Mouse (Mus musculus) heart, embryonic 13.5 days (tissue): ENCODE data around the gene Uaca. TPM values are rescaled to one million over a fixed set of nuclear protein-coding genes. Genes with fewer than 3 reads are reported as not detected.

Experiments
- ATAC-seq: fragments of 200-750 bp; cut with Nextera tagmentation; 2 replicates; pipeline ENCODE4 v1.8.0; 2017; ENCODE audit warnings: moderate TSS enrichment; ENCODE audit not compliant: insufficient number of reproducible peaks, low FRiP score, low TSS enrichment; ENCODE audit errors: extremely low read depth
- H3K27ac ChIP-seq: fragments of 300-500 bp; sonication (generic); replicated peaks from 2 replicates; pipeline ENCODE4 v1.5.1; 2015; ENCODE audit warnings: moderate library complexity, mild to moderate bottlenecking, inconsistent platforms
- H3K27me3 ChIP-seq: fragments of 300-500 bp; sonication (generic); replicated peaks from 2 replicates; pipeline ENCODE4 v1.6.1; 2015; ENCODE audit warnings: mild to moderate bottlenecking, inconsistent platforms
- H3K36me3 ChIP-seq: fragments of 300-500 bp; sonication (generic); 2 replicates; pipeline ENCODE4 v1.6.1; 2015; ENCODE audit warnings: mild to moderate bottlenecking, inconsistent platforms
- H3K4me1 ChIP-seq: fragments of 300-500 bp; sonication (generic); 2 replicates; pipeline ENCODE4 v1.6.1; 2015; ENCODE audit warnings: inconsistent platforms
- H3K4me2 ChIP-seq: fragments of 300-500 bp; sonication (generic); 2 replicates; pipeline ENCODE4 v1.6.1; 2015; ENCODE audit warnings: inconsistent platforms, mild to moderate bottlenecking, moderate library complexity
- H3K4me3 ChIP-seq: fragments of 300-500 bp; sonication (generic); 2 replicates; pipeline ENCODE4 v1.5.1; 2015; ENCODE audit warnings: moderate library complexity, mild to moderate bottlenecking, inconsistent platforms
- H3K9ac ChIP-seq: fragments of 300-500 bp; sonication (generic); 2 replicates; pipeline ENCODE4 v1.6.1; 2015; ENCODE audit warnings: inconsistent platforms, mild to moderate bottlenecking, moderate library complexity
- H3K9me3 ChIP-seq: fragments of 300-500 bp; sonication (generic); 2 replicates; pipeline ENCODE4 v1.6.1; 2016; ENCODE audit warnings: inconsistent platforms
- WGBS: fragments of 180-500 bp; shearing (Covaris S2); methylation state at CpG from one replicate; pipeline ENCODE4 v1.1.7; 2015; ENCODE audit warnings: mixed read lengths; 5-methylcytosine and 5-hydroxymethylcytosine counted together
- polyA plus RNA-seq: library from polyadenylated mRNA; unstranded; fragments of >200 nt; fragmentation: Nextera tagmentation; extraction: Ambion mirVana; gene quantifications from 2 replicates; pipeline ENCODE4 v1.2.1, GENCODE M21; 2015

Gene Uaca
- polyA plus RNA-seq, 1 experiment from 2014 or later: 27.3 TPM

DNA sequence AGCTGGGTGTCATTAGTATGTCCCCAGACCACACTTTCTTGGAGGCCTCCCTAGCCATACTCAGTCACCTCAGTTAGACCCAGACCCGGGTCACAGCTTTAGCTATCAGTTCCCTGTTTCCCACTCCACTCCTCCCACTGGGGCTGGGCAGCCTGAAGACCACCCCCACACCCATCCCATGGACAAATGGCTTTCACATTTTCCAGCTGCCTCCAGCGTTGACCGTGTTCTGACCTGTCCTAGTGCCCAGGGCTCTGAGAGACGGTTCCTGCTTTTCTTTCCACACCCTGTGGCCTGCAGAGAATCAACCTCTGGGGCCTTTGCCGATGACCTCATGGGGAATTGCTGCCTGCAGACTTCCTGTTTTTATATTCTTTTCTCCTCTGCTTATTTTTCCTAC lies 36.5 kb upstream of the Uaca start:
- Histone ChIP-seq H3K9ac (0 out of 2 replicates have a peak overlapping the region, but pooled peaks have one; percentile 42), H3K4me1 (peaks cover 36% of the 10 kb centered on the region), H3K9me3 (0 out of 2 replicates have a peak, but pooled peaks cover 2% of the 10 kb centered on the region), H3K36me3 (no peaks in the 10 kb centered on the region), H3K27ac (peak overlapping the region; percentile 86), H3K4me2 (peak overlapping the region; percentile 18), H3K27me3 (no peaks in the 10 kb centered on the region), H3K4me3 (no peak overlapping the region)
- WGBS: 8% methylated on average over 5 of the region's 5 CpGs
- ATAC-seq: peak; percentile 58; the same call in 1 of the 2 replicates

DNA sequence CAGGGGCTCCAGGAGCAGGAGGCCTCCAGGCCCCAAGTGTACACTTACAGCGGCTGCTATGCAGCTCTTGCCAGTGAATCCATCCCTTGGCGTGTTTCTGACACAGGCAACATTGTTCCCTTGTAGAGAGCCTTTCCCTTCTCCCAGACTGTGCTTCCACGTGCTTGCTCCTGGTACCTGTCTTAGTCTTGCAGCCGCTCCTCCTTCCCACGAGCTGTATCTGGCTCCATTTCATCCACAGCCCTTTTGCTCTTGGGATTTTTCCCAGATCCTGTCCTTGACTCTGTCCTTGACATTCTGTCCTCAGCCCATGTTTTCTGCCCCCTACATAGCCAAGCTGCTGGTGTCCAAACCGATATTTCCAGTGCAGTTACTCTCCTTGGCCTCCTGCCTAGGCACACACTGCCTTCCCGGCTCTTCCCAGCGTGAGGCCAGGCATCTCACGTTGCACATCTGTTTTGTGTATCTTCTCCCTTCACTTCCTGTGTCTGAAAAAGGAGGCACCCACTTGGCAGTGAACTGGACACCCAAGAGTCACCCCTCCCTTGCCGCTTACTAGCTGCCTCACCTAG lies 34.8 kb upstream of the Uaca start:
- H3K36me3 ChIP-seq: no peaks in the 10 kb centered on the region
- H3K4me3 ChIP-seq: no peak overlapping the region
- no peaks in the 10 kb centered on the region for H3K27me3 ChIP-seq
- 39% methylated on average over 10 of the region's 10 CpGs for WGBS
- no peak overlapping the region for H3K4me2 ChIP-seq
- 0 out of 2 replicates have a peak, but pooled peaks cover 2% of the 10 kb centered on the region for H3K9me3 ChIP-seq
- ATAC-seq: no peak
- H3K4me1 ChIP-seq: peaks cover 39% of the 10 kb centered on the region
- peak overlapping the region; percentile 86 for H3K27ac ChIP-seq
- 0 out of 2 replicates have a peak overlapping the region, but pooled peaks have one; percentile 1 for H3K9ac ChIP-seq

DNA sequence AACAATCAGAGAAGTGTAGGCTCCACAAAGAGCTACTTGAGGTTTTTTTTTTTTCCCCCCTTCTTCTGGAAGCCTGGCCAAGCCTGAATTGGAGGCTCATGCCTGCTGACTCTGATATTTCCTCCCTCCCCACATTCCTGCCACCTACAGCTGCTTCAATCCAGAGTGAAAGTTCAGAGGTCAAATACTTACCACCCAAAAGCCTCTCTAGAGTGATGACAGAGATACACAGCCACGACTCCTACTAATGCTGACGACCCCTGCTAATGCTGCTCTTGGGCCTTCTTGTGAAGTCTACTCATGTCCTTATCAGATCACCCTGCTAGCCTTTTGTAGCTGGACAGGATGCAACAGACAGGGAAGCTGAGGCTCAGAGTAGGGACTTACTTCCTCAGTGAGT lies 29.2 kb upstream of the Uaca start:
- H3K4me2 ChIP-seq: no peak overlapping the region
- H3K27me3 ChIP-seq: no peaks in the 10 kb centered on the region
- 0 out of 2 replicates have a peak, but pooled peaks cover 2% of the 10 kb centered on the region for H3K9me3 ChIP-seq
- WGBS: 12% methylated on average over 2 of the region's 2 CpGs
- no peak for ATAC-seq
- H3K4me1 ChIP-seq: peaks cover 30% of the 10 kb centered on the region
- no peaks in the 10 kb centered on the region for H3K36me3 ChIP-seq
- peak overlapping the region; percentile 28; the same call in 1 of the 2 replicates for H3K27ac ChIP-seq
- no peak overlapping the region for H3K9ac ChIP-seq
- H3K4me3 ChIP-seq: no peak overlapping the region

DNA sequence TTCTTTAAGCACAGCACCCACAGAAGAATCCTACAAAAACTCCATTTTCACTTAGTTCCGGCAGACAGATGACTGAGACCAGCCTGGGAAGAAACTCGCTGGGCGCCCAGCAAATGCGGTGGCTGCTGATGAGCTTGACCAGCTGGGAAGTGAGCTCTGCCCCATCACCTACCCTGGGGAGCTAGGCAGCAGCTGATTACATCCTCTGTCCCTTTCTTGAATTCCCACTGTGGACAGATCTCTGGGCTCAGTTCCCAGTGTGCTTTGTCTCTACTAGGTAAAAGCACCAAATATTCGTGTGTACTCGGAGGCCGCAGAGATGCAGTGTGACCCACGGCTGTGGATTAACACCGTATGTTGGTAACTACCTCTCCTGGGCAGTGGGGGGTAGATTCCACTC lies 25.9 kb upstream of the Uaca start:
- Histone ChIP-seq H3K9ac (no peak overlapping the region), H3K4me3 (no peak overlapping the region), H3K27ac (peak overlapping the region; percentile 53; the same call in 1 of the 2 replicates), H3K9me3 (peaks cover 7% of the 10 kb centered on the region), H3K36me3 (no peaks in the 10 kb centered on the region), H3K27me3 (no peaks in the 10 kb centered on the region), H3K4me2 (peak overlapping the region; percentile 25; the same call in 1 of the 2 replicates), H3K4me1 (peaks cover 30% of the 10 kb centered on the region)
- ATAC-seq: no peak
- WGBS: 55% methylated on average over 9 of the region's 9 CpGs

DNA sequence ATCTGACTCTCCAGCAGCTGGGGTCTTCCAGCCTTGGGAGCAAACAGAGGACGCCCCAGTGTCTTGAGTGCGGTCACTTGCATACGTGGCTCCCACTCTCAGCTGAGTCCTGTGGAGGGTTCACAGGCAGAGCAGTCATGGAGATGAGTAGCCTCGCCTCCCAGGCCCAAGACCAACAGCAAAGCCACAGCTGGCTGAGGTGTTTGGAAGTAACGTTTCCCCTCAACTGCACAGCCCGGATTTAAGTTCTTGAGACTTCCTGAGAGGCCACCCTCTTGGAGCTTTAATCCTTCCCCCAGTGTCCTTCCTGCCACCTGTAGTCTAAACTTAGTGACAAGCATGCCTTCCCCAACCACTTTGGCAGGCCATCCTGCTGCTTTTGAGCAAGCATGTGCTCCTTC lies 24.6 kb upstream of the Uaca start:
- H3K9me3 ChIP-seq: peaks cover 7% of the 10 kb centered on the region
- ATAC-seq: no peak
- no peak overlapping the region for H3K9ac ChIP-seq
- no peaks in the 10 kb centered on the region for H3K36me3 ChIP-seq
- H3K4me1 ChIP-seq: peaks cover 25% of the 10 kb centered on the region
- H3K27me3 ChIP-seq: no peaks in the 10 kb centered on the region
- no peak overlapping the region for H3K27ac ChIP-seq
- 63% methylated on average over 6 of the region's 6 CpGs for WGBS
- H3K4me3 ChIP-seq: no peak overlapping the region
- H3K4me2 ChIP-seq: no peak overlapping the region

DNA sequence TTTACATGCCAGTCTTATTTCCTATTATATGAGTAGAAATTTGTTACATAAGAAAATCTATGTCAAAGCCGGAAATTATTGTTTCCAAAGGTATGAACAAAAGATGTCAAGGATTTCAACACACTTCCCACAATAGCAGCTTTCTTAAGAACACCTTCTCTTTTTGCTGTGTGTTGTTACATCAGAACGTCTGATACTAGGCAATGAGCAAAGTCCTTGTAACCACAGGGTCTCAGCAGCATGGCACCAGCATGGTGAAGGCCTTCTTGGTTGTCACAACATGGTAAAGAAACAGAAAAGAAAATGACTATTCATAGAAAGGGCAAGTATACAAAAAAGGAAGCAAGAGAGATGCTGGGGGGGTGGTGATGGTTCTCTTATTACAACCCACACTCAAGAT lies 20.6 kb upstream of the Uaca start:
- peaks cover 10% of the 10 kb centered on the region for H3K4me1 ChIP-seq
- H3K4me2 ChIP-seq: no peak overlapping the region
- WGBS: 68% methylated on average over 2 of the region's 2 CpGs
- H3K9me3 ChIP-seq: peaks cover 7% of the 10 kb centered on the region
- no peak for ATAC-seq
- no peaks in the 10 kb centered on the region for H3K27me3 ChIP-seq
- H3K9ac ChIP-seq: no peak overlapping the region
- H3K36me3 ChIP-seq: no peaks in the 10 kb centered on the region
- no peak overlapping the region for H3K27ac ChIP-seq
- H3K4me3 ChIP-seq: no peak overlapping the region

DNA sequence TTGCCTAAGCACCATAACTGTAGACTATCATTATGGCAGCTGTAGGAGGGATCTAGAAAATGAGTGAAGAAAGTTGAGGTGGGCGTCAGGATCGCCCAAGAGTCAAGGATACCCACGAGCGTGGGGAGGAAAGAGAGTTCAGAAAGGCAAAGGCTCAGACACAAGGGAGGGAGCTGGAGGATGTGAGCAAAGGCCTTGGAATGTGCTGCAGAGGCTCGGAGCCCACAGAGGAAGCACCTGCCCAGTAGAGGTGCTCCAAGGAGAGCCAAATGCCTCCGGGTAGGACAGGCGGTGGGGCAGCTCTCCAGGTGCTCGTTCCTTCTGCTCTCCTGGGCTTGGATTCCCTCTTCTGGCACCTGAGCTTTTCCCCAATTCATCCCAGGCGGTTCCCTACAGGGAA lies 17.4 kb upstream of the Uaca start:
- ATAC-seq: no peak
- Histone ChIP-seq H3K4me3 (no peak overlapping the region), H3K36me3 (no peaks in the 10 kb centered on the region), H3K9ac (no peak overlapping the region), H3K4me1 (no peaks in the 10 kb centered on the region), H3K4me2 (no peak overlapping the region), H3K27ac (no peak overlapping the region), H3K9me3 (peaks cover 7% of the 10 kb centered on the region), H3K27me3 (no peaks in the 10 kb centered on the region)
- WGBS: 76% methylated on average over 9 of the region's 9 CpGs

DNA sequence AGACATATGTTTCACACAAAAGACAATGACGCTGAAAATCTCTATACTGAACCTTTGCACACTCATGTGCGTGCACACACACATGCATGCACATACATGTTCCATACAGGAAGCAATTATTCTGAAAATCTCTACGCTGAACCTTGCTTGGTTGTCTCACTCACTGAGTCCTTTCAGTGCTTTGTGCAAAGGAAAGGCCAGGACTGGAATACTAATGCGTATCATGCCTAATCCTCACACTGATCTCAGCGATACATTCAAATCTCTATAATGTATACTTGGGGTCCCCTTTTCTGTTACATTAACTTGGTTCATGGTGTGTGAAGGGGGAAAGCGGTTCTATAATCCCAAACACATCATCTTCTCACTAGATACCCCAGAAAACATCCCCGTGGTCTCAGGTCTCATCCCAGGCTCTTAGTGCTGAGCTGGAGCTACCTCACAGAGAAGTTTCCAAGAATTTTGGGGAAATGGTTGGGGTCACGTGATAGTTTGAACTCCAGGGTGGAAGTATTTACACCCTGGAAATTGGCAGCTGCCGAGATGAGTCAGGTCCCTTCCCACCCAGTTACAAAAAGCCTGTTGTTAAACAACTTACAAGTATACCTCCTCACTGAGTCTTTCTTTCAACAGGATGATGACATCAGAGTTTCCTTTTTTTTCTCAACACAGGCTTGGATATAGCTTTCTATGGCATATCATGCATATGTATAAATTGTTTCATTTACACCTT lies 12.1 kb upstream of the Uaca start:
- Histone ChIP-seq H3K27me3 (no peaks in the 10 kb centered on the region), H3K9me3 (no peaks in the 10 kb centered on the region), H3K36me3 (no peaks in the 10 kb centered on the region), H3K9ac (no peak overlapping the region), H3K4me3 (no peak overlapping the region), H3K27ac (no peak overlapping the region), H3K4me1 (no peaks in the 10 kb centered on the region), H3K4me2 (no peak overlapping the region)
- ATAC-seq: no peak
- WGBS: 80% methylated on average over 9 of the region's 9 CpGs

DNA sequence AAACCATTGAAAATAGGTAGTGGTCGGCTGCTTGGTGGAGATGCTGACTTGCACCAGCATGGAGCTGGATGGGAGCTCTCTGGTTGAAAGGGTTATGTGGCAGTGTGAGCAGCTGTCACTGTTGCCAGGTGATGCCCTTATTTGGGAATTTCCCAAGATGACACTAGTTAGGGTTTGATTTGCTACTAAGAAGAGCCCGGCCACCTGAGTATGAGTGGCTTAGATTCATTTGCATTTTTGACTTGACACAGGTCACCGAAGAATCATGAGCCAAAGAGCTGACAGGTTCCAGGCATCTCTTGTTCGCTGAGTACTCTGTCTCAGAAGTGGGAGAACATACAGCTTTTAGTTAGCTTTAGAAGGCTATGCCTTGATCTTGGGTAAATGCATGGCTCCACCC lies 9.3 kb upstream of the Uaca start:
- no peaks in the 10 kb centered on the region for H3K9me3 ChIP-seq
- no peak overlapping the region for H3K4me3 ChIP-seq
- H3K4me1 ChIP-seq: peaks cover 6% of the 10 kb centered on the region; the same call in 1 of the 2 replicates
- no peaks in the 10 kb centered on the region for H3K27me3 ChIP-seq
- H3K4me2 ChIP-seq: no peak overlapping the region
- H3K36me3 ChIP-seq: no peaks in the 10 kb centered on the region
- no peak overlapping the region for H3K9ac ChIP-seq
- H3K27ac ChIP-seq: no peak overlapping the region
- WGBS: 62% methylated on average over 4 of the region's 4 CpGs
- ATAC-seq: no peak

DNA sequence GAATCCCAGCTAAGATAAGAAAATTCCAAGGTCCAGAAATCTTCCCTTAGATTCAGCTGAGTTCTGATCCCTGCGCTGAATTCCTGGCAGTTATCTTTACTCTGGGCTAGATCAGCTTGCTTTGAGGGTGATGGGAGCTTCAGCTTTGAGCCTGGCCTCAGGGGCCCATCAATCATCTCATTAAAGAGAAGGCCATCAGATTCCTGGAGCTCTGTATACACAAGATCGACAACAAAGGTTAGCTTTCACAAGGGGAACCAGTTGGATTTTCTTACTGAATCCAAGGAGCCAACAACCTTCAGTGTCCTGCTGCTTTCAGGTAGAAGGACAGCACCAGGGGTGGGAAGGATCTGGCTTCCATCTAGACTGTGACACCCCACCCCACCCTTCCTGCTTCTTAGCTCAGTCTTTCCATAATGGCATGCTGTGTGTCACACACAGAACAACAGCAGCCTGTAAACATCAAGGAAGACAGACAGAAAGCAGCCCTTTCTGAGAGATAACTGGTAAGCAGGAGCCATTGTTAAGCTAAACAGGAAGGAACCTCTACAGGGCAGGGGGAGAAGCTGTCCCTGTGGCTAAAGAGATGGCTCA lies 6.7 kb upstream of the Uaca start:
- Histone ChIP-seq H3K4me2 (no peak overlapping the region), H3K4me3 (no peak overlapping the region), H3K36me3 (no peaks in the 10 kb centered on the region), H3K27ac (peak overlapping the region; percentile 36; the same call in 1 of the 2 replicates), H3K4me1 (peaks cover 16% of the 10 kb centered on the region; the same call in 1 of the 2 replicates), H3K27me3 (no peaks in the 10 kb centered on the region), H3K9ac (no peak overlapping the region), H3K9me3 (no peaks in the 10 kb centered on the region)
- WGBS: 0% methylated on average over 2 of the region's 2 CpGs
- no peak for ATAC-seq

DNA sequence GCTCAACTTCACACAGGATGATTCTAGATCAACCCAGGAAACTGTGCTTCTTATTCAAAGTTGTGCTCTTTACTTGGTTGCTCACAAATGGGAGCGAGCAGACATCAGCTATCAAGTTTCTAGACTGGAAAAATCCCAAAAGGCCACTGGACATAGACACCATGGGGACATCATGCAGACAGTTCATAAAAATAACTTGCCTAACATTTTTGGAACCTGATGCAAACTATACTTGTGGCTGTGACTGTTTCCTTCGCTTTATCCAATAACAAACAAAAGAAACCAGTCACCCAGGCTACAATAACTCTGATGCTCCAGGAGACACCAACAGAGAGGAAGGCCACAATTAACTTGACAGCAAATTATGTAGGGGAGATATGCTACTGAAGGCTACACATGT lies 4.1 kb upstream of the Uaca start:
- no peak for ATAC-seq
- no peak overlapping the region for H3K27ac ChIP-seq
- no peak overlapping the region for H3K9ac ChIP-seq
- no peaks in the 10 kb centered on the region for H3K27me3 ChIP-seq
- H3K4me2 ChIP-seq: no peak overlapping the region
- no peaks in the 10 kb centered on the region for H3K9me3 ChIP-seq
- no peak overlapping the region for H3K4me3 ChIP-seq
- H3K36me3 ChIP-seq: no peaks in the 10 kb centered on the region
- H3K4me1 ChIP-seq: peaks cover 29% of the 10 kb centered on the region
- 80% methylated on average over 2 of the region's 2 CpGs for WGBS
